Mouse (Mus musculus) brain, adult 10 weeks (tissue): Measurements from ENCODE around the gene Tfap4. TPM values are rescaled to one million over a fixed set of nuclear protein-coding genes. Genes with fewer than 3 reads are reported as not detected.

Experiments
- polyA plus RNA-seq: library from polyadenylated mRNA; stranded (reverse); fragments of 350-450 nt; fragmentation: Illumina TruSeq; extraction: RNeasy Lipid Tissue Mini Kit (QIAGEN cat#74804); gene quantifications from one replicate; pipeline ENCODE4 v1.2.3, GENCODE M21; 2015; ENCODE audit warnings: low read depth, low replicate concordance

Tfap4 gene
- 2.7 TPM for polyA plus RNA-seq

DNA sequence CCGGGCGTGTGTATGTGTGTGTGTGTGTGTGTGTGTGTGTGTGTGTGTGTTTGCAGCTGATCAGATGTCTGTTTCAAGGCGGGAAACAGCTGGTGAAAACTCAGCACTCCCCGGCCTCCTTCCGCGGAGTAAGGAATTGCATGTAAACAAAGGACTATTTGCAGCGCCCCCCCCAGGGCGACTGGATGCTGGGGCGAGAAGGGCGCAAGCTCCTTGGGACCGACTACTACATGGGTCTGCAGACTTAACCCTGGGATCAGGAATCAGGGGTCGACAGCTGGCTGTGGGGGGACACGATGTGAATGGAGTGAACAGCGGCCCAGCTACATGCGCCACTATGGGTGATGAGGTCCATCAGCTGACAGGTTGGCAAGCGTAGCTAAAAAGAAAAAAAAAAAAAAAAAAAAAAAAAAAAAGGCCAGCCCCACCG, at the start of gene Tfap4:
Tfap4 (minus strand) TSS at position 140 of the 430 bp plus-strand sequence.

DNA sequence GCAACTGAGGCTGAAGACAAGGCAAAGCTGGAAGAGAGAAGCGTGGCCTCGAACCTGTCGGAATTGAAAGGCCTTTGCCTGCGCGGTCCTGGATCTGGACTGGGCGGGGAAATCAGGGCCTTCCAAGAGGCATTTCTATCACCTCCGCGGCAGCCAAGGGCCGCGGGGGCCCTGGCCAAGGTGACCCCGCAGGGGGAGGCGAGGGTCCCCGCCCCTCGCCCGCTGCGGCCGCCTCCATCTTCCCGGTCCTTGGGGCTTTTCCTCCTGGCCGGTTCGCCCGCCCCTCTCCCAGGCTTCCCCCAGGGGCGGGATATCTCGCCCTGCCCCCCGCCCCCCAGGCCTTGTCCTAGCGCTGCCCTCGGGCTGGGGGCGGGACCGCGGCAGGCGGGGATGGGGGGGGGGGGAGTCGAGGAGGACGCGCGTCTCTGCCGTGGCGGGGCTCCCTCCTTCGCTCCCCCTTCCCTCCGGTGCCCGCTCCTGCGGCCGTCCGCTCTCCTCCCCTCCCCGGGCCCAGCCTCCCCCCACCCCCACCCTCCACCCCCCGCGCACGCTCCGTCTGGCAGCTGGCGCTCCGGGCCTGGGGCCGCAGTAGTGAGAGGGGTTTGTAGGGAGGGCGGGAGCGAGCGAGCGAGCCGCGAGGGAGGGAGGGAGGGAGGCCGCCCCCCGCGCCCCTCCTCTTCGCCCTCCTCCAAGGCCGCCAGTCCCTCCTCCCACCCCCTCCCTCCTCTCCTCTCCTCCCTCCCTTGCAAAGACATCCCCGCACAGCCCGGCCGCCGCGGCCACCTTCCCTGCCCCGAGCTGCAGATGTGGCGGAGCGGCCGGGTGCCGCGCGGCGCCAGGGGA, 34.5 kb upstream of the Tfap4 start, which contains the start of gene Glis2:
Glis2 (plus strand) TSS at position 743 of the 843 bp plus-strand sequence.

DNA sequence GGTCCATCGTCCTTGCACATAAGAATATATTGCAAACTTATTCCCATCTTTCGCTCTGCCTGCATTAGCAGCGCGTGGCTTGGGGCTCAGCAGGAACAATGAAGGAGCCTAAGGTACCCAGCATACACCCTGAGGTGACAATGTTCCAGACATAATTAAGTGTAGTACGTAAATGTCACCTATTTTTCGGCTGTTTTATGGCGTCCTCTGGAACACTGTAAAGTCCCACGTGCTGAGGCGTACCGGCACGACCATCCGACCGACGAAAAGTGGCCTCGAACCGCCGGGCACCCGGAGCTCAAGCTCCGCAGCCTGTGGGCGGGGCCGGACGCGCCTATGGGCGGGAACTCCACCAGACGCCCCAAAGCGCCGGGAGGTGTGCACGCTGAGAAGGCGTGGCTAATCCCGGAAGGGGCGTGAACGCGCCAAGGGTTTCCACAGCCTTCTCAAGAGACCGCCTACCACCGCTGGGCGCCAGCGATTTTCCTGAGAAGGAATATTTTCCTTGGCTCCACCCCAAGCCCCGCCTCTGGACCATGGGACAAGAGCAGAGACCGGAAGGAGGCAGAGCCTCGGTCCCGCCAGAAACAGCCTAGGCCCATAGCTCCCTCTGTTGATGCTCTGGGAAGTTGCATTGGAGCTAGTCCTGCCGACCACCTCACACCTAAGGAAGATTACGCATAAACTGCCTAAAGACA, 18.0 kb downstream of the Tfap4 start, which contains the start of gene Srl:
Srl (minus strand) TSS at position 316 of the 698 bp plus-strand sequence.

Other genes starting within 250 kb of the Tfap4 start
- 28.0 TPM for gene Adcy9, start 139.4 kb downstream of the Tfap4 start, polyA plus RNA-seq
- gene Srl, start 18.0 kb downstream of the Tfap4 start, polyA plus RNA-seq: 14.6 TPM
- 8.2 TPM for gene Glis2, start 34.9 kb upstream of the Tfap4 start, polyA plus RNA-seq
- 135 TPM for gene Pam16, start 65.1 kb upstream of the Tfap4 start, polyA plus RNA-seq
- gene Vasn, start 80.1 kb upstream of the Tfap4 start, polyA plus RNA-seq: 9.1 TPM
- gene Dnaja3, start 80.1 kb upstream of the Tfap4 start, polyA plus RNA-seq: 62.1 TPM
- gene Coro7, start 119.9 kb upstream of the Tfap4 start, polyA plus RNA-seq: 38.0 TPM
- 23.5 TPM for gene Nmral1, start 159.5 kb upstream of the Tfap4 start, polyA plus RNA-seq
- 126 TPM for gene Hmox2, start 166.5 kb upstream of the Tfap4 start, polyA plus RNA-seq
- 251 TPM for gene Cdip1, start 230.4 kb upstream of the Tfap4 start, polyA plus RNA-seq